Mouse (Mus musculus) left cerebral cortex, adult 18-20 months (tissue): Measurements from ENCODE around the gene Igsf10. TPM values are rescaled to one million over a fixed set of nuclear protein-coding genes. Genes with fewer than 3 reads are reported as not detected.
A peak's percentile ranks its signal among the peaks of the same experiment; 100 is the strongest.
"Not testable (repeated sequence)": the region's sequence is repeated elsewhere in the genome, so short reads cannot be mapped to it uniquely, and the experiment has no call there.

Experiments
- DNase-seq, 2 experiments: peaks; one replicate each; pipeline ENCODE4 v3.0.0; 2021 to 2022; ENCODE audit warnings: low spot score in 2 of 2, mixed read lengths in 1 of 2
- long read RNA-seq, 2 experiments: library from polyadenylated mRNA; stranded (forward); transcript quantifications; one replicate each; pipeline ENCODE4 v2.0.0; 2021
- total RNA-seq, 2 experiments: library from RNA; stranded (reverse); gene quantifications; 2 replicates each; pipeline ENCODE4 v1.2.3; 2021

The Igsf10 gene
- 1 to 10 TPM; 1.6 to 2.3 TPM for total RNA-seq
- long read RNA-seq, experiment 1: 0 reads
- long read RNA-seq, experiment 2: 0 reads

DNA sequence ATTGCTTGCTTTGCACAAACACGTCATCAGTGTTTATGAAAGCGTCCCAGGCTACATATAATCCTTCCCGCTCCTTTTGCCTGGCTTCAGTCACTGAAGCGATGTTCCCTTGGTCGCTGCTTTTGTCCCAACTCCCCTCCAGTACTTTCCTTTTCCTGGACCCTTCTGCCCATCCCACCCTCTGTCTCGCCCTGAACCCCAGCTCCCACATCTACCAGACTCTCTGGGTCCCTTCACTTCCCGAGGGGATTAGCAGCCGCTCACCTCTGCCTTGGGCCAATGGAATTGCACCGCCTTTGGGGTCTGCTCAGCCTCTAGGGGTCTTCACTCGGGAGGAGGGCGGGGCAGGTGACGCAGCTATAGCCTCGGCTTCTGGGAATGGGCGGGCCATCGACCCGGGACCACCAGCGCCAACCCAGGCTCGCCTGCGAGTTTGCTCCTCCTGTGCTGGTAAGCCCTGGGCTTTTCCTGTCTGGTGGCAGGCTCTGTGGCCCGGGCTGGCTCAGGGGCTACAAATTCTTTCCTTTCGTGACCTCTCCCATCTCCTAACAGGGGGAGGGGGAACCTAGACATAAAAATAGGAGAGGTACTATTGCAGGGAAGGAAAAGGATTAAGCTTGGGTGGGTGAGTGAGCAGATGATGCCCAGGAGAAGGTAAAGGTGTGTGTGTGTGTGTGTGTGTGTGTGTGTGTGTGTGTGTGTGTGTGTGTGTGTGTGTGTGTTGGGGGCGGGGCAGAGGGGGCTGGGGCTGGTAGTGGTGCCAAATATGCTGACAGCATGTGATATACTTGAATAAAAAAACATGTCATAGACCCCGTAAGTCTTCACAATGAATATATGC is at the start of gene Igsf10:
Gene Igsf10, minus strand, starts transcription at position 330 of the 841 bp plus-strand sequence.
- DNase-seq: peak; percentile 6 to 9

- no peak for DNase-seq
Measured at GRCm38 (mm10) chr3:59385553-59385952, 41.4 kb upstream of the Igsf10 start.

DNA sequence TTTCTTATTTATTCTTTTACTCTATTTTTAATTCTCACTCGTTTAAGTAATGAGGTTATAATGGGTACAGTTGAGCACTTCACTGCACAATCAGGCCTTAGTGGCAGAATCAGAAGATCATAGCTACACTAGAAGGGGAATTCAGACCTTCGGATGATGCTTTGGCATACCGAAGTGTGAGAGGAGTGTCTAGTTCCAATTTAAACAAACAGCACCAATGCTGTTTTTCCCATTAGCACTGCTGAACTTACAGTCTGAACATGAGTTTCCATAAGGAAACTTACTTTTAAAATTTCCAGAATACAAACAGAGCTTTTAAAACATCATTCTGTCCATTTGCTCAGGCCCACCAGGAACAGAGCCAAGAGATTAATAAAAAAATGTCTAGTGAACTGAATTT is 40.8 kb upstream of the Igsf10 start:
- DNase-seq: no peak

GRCm38 (mm10) chr3:59384321-59384720 is 40.1 kb upstream of the Igsf10 start:
- DNase-seq: no peak

DNA sequence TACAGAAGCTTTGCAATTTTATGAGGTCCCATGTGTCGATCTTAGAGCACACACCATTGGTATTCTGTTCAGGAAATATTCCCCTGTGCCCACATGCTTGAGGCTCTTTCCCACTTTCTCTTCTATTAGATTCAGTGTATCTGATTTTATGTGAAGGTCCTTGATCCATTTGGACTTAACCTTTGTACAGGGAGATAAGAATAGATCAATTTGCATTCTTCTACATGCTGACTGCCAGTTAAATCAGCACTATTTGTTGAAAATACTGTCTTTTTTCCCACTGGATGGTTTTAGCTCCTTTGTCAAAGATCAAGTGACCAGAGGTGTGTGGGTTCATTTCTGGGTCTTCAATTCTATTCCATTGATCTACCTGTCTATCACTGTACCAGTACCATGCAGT is 34.6 kb upstream of the Igsf10 start:
- DNase-seq: not testable (repeated sequence)

DNA sequence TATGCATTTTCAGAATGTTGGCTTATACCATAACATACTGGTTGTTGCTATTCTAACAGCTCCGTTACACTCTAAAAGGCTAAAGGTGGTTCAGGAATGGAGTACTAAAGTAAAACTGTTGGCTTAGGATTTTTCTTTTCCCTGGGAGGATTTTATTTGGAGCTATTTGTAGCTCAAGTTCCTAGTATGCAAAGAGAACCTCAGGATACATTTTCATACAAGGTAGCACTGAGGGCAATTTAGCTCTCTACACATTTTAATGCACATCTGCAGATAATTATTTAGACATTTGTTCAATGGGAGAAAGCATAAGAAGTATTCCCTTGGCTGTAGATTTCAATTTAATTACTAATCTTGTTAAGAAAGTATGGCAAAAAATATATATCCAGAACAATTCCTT is 17.7 kb upstream of the Igsf10 start:
- DNase-seq: no peak

GRCm38 (mm10) chr3:59360102-59360501 is 15.9 kb upstream of the Igsf10 start:
- no peak for DNase-seq

DNA sequence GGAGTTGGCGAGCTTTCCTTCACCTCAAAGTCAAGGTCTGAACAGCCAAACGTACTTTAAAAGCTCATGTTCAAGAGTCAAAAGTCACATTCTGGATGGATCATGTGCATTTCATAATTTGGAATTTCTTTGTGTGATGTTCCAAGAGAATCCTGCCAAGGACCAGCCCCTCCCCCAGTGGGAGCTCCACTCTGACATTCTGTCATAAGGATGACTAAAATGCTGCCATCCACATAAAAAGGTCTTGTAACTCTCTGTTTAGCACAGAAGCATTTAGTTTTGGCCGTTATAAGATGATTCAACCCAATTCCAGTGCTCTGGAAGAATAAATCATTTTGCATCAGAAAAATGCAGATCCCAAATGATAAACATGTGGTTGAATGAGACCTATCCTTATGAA is 10.0 kb upstream of the Igsf10 start:
- no peak for DNase-seq

- no peak for DNase-seq
Measured at GRCm38 (mm10) chr3:59351768-59352167, 7.6 kb upstream of the Igsf10 start.

DNA sequence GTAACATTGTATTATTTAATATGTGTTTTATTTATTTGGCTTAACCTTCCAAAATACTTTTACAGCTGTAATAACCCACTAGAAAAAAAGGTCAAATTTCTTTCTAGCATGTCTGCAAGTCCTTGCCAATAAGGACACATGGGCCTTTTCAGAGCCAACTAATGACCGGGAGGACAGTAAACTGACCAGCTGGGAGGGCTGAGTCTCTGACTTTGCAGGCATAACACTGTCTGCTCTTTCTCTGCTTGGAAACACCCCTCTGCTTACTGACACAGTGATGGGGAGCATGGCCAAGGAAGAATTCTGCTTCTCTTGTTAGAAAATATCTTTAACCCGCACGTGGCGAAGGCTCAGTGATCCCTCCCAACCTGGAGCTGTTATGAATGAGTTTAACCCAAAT is 1.2 kb downstream of the Igsf10 start:
- DNase-seq: no peak

GRCm38 (mm10) chr3:59341647-59342427 is 2.4 kb downstream of the Igsf10 start:
- no peak for DNase-seq

- DNase-seq: no peak
Measured at GRCm38 (mm10) chr3:59328526-59328925, 15.7 kb downstream of the Igsf10 start.

- DNase-seq: peak; percentile 43 to 67
Measured at GRCm38 (mm10) chr3:59321278-59321876, 22.8 kb downstream of the Igsf10 start.

GRCm38 (mm10) chr3:59316077-59316476 is 28.1 kb downstream of the Igsf10 start:
- DNase-seq: no peak

DNA sequence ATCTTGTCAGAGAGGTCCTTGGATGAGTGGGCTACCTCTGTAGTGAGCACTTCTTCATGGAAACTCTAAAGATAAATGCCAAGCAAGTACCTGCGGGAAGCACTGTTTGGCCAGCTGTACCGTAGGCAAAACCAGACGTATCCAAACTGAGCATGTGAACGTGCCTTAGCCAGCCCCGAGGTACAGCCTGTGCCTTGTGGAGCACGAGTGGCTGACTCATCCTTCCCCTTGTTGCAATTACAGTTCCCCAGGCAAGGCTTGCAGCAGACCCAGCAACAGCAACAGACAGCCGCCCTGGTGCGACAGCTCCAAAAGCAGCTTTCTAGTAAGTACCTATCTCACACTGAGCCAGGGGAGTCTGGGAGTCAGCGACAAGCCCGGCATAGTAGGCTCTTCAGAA is 31.6 kb downstream of the Igsf10 start:
- DNase-seq: peak; percentile 65

DNA sequence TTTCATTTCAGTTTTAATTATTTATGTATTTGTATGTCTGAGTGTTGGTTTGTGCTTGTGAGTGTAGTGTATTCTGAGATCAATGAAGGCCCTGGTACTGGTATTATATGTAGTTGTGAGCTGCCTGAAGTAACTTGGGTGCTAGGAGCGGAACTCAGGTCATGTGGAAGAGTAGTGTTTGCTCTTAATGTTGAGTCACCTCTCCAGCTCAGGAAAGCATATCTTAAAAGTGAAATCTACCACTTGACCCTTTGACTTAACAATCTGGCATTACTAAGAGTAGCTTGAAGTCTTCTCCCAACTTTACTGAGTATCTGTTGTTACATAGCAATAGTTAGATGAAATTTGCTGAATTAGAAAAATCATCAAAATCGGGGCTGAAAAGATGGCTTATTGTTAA is 38.7 kb downstream of the Igsf10 start:
- DNase-seq: no peak

GRCm38 (mm10) chr3:59304944-59305343 is 39.2 kb downstream of the Igsf10 start:
- DNase-seq: no peak

DNA sequence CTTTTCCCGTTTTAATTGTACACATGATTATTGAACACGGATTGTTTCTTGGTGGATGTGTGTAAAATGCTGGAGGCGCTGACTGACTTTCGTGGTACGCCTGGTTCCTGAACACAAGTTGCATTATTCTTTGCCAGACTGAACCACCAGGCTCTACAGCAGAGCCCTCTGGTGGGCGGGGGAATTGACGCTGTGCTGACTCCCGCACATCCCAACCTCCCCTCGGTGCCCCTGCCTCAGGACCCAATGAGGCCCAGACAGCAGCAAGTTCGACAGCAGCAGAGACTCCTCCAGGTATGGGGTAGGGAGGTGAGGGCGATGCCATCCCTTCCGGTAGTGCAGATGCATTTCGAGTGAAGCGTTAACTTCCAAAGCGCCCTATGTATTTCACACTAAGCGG is 46.5 kb downstream of the Igsf10 start:
- DNase-seq: no peak

DNA sequence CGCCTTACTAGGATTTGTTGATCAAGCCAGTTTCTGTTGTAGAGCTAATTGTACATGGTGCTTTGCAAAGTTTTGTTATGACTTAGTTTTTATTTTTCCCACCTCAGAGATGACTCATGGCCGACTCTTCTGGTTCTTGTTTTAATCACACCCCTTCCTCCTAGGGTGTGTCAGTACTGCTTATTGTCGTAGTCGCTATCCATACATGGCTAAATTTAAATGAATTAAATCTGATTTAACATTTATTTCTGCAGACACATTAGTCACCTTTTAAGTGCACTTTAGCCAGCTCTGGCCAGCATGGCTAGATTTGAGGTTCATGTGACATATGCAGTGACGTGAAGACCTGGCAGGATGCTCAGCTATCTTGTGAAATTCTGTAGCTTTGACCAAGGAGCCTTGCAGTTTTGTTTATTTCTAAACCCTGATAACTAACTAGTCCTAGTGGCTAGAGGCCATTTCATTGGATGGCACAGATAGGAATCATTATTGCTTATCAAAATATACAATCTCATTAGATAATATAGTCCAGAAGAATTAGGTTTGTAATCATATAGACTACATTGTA is 47.5 kb downstream of the Igsf10 start:
- no peak for DNase-seq

DNA sequence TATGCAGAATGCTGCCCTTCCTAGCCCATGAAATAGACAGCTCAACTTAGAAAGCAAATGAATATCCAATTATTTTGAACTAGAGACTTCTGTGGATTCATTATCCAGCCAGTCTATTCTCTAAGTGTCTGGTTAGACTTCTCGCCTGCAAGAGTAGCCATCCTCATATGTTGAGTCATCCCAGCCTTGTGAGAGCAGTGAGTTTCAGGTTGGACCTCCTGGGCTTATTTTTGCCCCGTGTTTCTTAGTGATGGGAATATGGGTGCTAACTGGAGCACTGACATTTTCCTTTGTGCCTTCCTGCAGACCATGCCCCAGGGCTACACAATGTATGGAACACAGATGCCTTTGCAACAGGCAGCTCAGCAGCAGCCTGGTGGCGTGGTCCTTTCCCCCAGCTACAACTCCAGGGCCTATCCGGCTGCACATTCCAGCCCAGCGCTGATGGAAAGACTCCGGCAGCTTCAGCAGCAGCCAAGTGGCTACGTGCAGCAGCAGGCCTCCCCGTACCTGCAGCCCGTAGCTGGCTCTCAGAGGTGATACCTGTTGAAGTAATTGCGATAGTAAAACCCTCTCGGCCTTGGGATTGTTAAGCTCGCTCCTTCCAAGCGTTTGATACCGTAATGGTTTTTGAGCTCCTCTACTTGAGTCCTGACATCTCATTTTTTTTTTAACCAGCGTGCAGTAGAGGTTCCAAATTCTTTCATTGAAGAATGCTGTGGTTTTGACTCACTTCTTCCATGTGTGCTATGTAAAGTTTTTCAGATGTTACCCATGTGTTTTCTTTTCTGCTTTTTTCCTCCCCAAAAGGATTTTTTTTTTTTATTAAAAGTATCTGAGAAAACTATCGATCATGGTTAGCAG is 48.3 kb downstream of the Igsf10 start:
- no peak for DNase-seq
